Mouse (Mus musculus): Measurements from ENCODE around the gene Xrcc1.
"Not testable (repeated sequence)": the region's sequence is repeated elsewhere in the genome, so short reads cannot be mapped to it uniquely, and the experiment has no call there.

Xrcc1 gene

GRCm38 (mm10) chr7:24546068-24546614 lies at the start of gene Xrcc1, which contains the start of gene Pinlyp:
Gene Xrcc1, plus strand, starts transcription at chr7:24546289.
Gene Pinlyp, minus strand, starts transcription at chr7:24546118.
- peak in 1 of 2 experiments; percentile 39 for DNase-seq

- DNase-seq = no peak
Measured at GRCm38 (mm10) chr7:24499856-24500577, 46.1 kb upstream of the Xrcc1 start.

GRCm38 (mm10) chr7:24500929-24501328 lies 45.2 kb upstream of the Xrcc1 start:
- peak in 1 of 2 experiments; percentile 48 for DNase-seq

- DNase-seq = peak in 1 of 2 experiments; percentile 50
Measured at GRCm38 (mm10) chr7:24501492-24501891, 44.6 kb upstream of the Xrcc1 start.

- no peak for DNase-seq
Measured at GRCm38 (mm10) chr7:24504004-24504403, 42.1 kb upstream of the Xrcc1 start.

GRCm38 (mm10) chr7:24504868-24505267 lies 41.2 kb upstream of the Xrcc1 start:
- DNase-seq = no peak

- no peak for DNase-seq
Measured at GRCm38 (mm10) chr7:24505447-24506064, 40.5 kb upstream of the Xrcc1 start.

- peak in 1 of 2 experiments; percentile 53 for DNase-seq
Measured at GRCm38 (mm10) chr7:24506065-24506459, 40.0 kb upstream of the Xrcc1 start.

GRCm38 (mm10) chr7:24506476-24506837 lies 39.6 kb upstream of the Xrcc1 start:
- DNase-seq = peak; percentile 76 to 78

- DNase-seq = peak; percentile 83 to 93
Measured at GRCm38 (mm10) chr7:24506838-24507725, 39.0 kb upstream of the Xrcc1 start, which contains the start of gene Zfp428. Gene Zfp428, plus strand, starts transcription at chr7:24507006.

GRCm38 (mm10) chr7:24507726-24508114 lies 38.4 kb upstream of the Xrcc1 start:
- no peak for DNase-seq

GRCm38 (mm10) chr7:24512355-24512754 lies 33.7 kb upstream of the Xrcc1 start, which contains the start of gene AC161166.1:
Gene AC161166.1, minus strand, starts transcription at chr7:24512455.
- no peak for DNase-seq

- peak; percentile 59 to 63 for DNase-seq
Measured at GRCm38 (mm10) chr7:24516319-24516718, 29.8 kb upstream of the Xrcc1 start.

GRCm38 (mm10) chr7:24517077-24517476 lies 29.0 kb upstream of the Xrcc1 start:
- no peak for DNase-seq

- DNase-seq = no peak
Measured at GRCm38 (mm10) chr7:24517654-24518053, 28.4 kb upstream of the Xrcc1 start.

GRCm38 (mm10) chr7:24519130-24519529 lies 27.0 kb upstream of the Xrcc1 start:
- no peak for DNase-seq

- DNase-seq = not testable (repeated sequence)
Measured at GRCm38 (mm10) chr7:24520054-24520453, 26.0 kb upstream of the Xrcc1 start.

- DNase-seq = no peak
Measured at GRCm38 (mm10) chr7:24522805-24523204, 23.3 kb upstream of the Xrcc1 start.

- DNase-seq = no peak
Measured at GRCm38 (mm10) chr7:24523723-24524122, 22.4 kb upstream of the Xrcc1 start.

GRCm38 (mm10) chr7:24524978-24525377 lies 21.1 kb upstream of the Xrcc1 start:
- DNase-seq = no peak

- DNase-seq = peak; percentile 75 to 81
Measured at GRCm38 (mm10) chr7:24525686-24526420, 20.2 kb upstream of the Xrcc1 start.

GRCm38 (mm10) chr7:24528861-24529260 lies 17.2 kb upstream of the Xrcc1 start:
- no peak for DNase-seq
